Mouse (Mus musculus) cerebellum, adult 11-12 months (tissue): Measurements from ENCODE around the gene Ly86.

Experiments used
- DNase-seq: peaks from one replicate; pipeline ENCODE4 v3.0.0; 2022

The Ly86 gene

GRCm38 (mm10) chr13:37433730-37434129 lies 88.7 kb downstream of the Ly86 start:
- no peak for DNase-seq

- no peak for DNase-seq
Measured at GRCm38 (mm10) chr13:37434137-37434772, 89.2 kb downstream of the Ly86 start.

GRCm38 (mm10) chr13:37434841-37435240 lies 89.8 kb downstream of the Ly86 start:
- no peak for DNase-seq

GRCm38 (mm10) chr13:37436267-37437013 lies 91.4 kb downstream of the Ly86 start:
- no peak for DNase-seq

- DNase-seq = no peak
Measured at GRCm38 (mm10) chr13:37438788-37439187, 93.8 kb downstream of the Ly86 start.

- no peak for DNase-seq
Measured at GRCm38 (mm10) chr13:37439477-37439876, 94.5 kb downstream of the Ly86 start.

- DNase-seq = no peak
Measured at GRCm38 (mm10) chr13:37439941-37440340, 94.9 kb downstream of the Ly86 start.

GRCm38 (mm10) chr13:37440593-37441307 lies 95.7 kb downstream of the Ly86 start:
- DNase-seq = no peak

- DNase-seq = no peak
Measured at GRCm38 (mm10) chr13:37442058-37442457, 97.0 kb downstream of the Ly86 start.

- DNase-seq = no peak
Measured at GRCm38 (mm10) chr13:37442531-37442930, 97.5 kb downstream of the Ly86 start.

GRCm38 (mm10) chr13:37446699-37447258 lies 101.8 kb downstream of the Ly86 start:
- no peak for DNase-seq

GRCm38 (mm10) chr13:37451021-37451420 lies 106.0 kb downstream of the Ly86 start:
- no peak for DNase-seq

GRCm38 (mm10) chr13:37451471-37451870 lies 106.5 kb downstream of the Ly86 start:
- DNase-seq = no peak

GRCm38 (mm10) chr13:37452022-37452941 lies 107.3 kb downstream of the Ly86 start:
- peak; percentile 13 for DNase-seq

GRCm38 (mm10) chr13:37453203-37453602 lies 108.2 kb downstream of the Ly86 start:
- DNase-seq = peak; percentile 51

GRCm38 (mm10) chr13:37454356-37454755 lies 109.3 kb downstream of the Ly86 start:
- no peak for DNase-seq

GRCm38 (mm10) chr13:37455561-37455960 lies 110.6 kb downstream of the Ly86 start:
- DNase-seq = no peak

- peak; percentile 40 for DNase-seq
Measured at GRCm38 (mm10) chr13:37457007-37457827, 112.2 kb downstream of the Ly86 start.

GRCm38 (mm10) chr13:37458557-37458956 lies 113.5 kb downstream of the Ly86 start:
- no peak for DNase-seq

GRCm38 (mm10) chr13:37459022-37459421 lies 114.0 kb downstream of the Ly86 start:
- no peak for DNase-seq
